Mouse (Mus musculus) ES-E14 (cell line): ENCODE data around the gene Crybb1. TPM values are rescaled to one million over a fixed set of nuclear protein-coding genes. Genes with fewer than 3 reads are reported as not detected.

Experiments used
- DNase-seq: peaks from one replicate; pipeline ENCODE4 v3.0.0-alpha.2; 2013; ENCODE audit warnings: low read depth, low spot score
- H3K27ac ChIP-seq: 2 replicates; pipeline ENCODE4 v1.5.1; 2012; ENCODE audit warnings: low read depth, mild to moderate bottlenecking, low read length, moderate library complexity, mixed read lengths; ENCODE audit not compliant: poor library complexity, insufficient read depth, severe bottlenecking
- H3K36me3 ChIP-seq: 2 replicates; pipeline ENCODE4 v1.6.1; 2012; ENCODE audit warnings: mild to moderate bottlenecking, low read length, moderate library complexity, mixed read lengths; ENCODE audit not compliant: control insufficient read depth, poor library complexity, insufficient read depth, severe bottlenecking
- H3K4me1 ChIP-seq, 2 experiments: fragments of 150-350 bp in 1 of 2; sonication (generic) in 1 of 2; 2 replicates each; pipeline ENCODE4 v1.6.1; 2012; ENCODE audit warnings: low read length in 2 of 2, mild to moderate bottlenecking in 1 of 2, mixed read lengths in 1 of 2; ENCODE audit not compliant: control insufficient read depth in 2 of 2, insufficient read depth in 2 of 2, poor library complexity in 1 of 2
- H3K4me3 ChIP-seq, 2 experiments: fragments of 150-350 bp in 1 of 2; sonication (generic) in 1 of 2; 2 replicates each; pipeline ENCODE4 v1.5.1; 2012; ENCODE audit warnings: low read length in 2 of 2, low read depth in 1 of 2, mild to moderate bottlenecking in 1 of 2, mixed read lengths in 1 of 2; ENCODE audit not compliant: insufficient read depth in 1 of 2, poor library complexity in 1 of 2, severe bottlenecking in 1 of 2
- H3K9ac ChIP-seq: 2 replicates; pipeline ENCODE4 v1.6.1; 2012; ENCODE audit warnings: low read depth, mild to moderate bottlenecking, low read length, mixed read lengths; ENCODE audit not compliant: poor library complexity, insufficient read depth, severe bottlenecking
- H3K9me3 ChIP-seq: fragments of 150-350 bp; sonication (generic); 2 replicates; pipeline ENCODE4 v1.6.1; 2012; ENCODE audit warnings: low read depth, mild to moderate bottlenecking, low read length; ENCODE audit not compliant: control insufficient read depth, insufficient read depth
- CHD2 ChIP-seq: IDR thresholded peaks from 2 replicates; pipeline ENCODE4 v1.6.1; 2014; ENCODE audit warnings: mild to moderate bottlenecking, low read depth, low read length, inconsistent platforms
- HCFC1 ChIP-seq: IDR thresholded peaks from 2 replicates; pipeline ENCODE4 v1.6.1; 2012; ENCODE audit warnings: low read length, inconsistent platforms, borderline replicate concordance; ENCODE audit not compliant: insufficient read depth
- MAFK ChIP-seq: IDR thresholded peaks from 2 replicates; pipeline ENCODE4 v1.6.1; 2014; ENCODE audit warnings: mild to moderate bottlenecking, low read depth, low read length, inconsistent platforms; ENCODE audit not compliant: insufficient read depth
- ZC3H11A ChIP-seq: IDR thresholded peaks from 2 replicates; pipeline ENCODE4 v1.6.1; 2012; ENCODE audit warnings: low read depth, mild to moderate bottlenecking, inconsistent platforms, low read length, borderline replicate concordance
- ZNF384 ChIP-seq: IDR thresholded peaks from 2 replicates; pipeline ENCODE4 v1.6.1; 2012; ENCODE audit warnings: low read depth, low read length, inconsistent platforms
- in situ Hi-C, 2 experiments: fragments of 600-800 bp; cut with MboI; formaldehyde crosslinking; loops; one replicate each; pipeline ENCODE4 v1.15.1; 2025; ENCODE audit warnings: low sequenced_read_pairs in 2 of 2, inconsistent platforms in 1 of 2; ENCODE audit not compliant: unreplicated experiment in 2 of 2
- total RNA-seq: library from RNA; depleted of rRNA; stranded (reverse); fragments of 300-350 nt; gene quantifications from 2 replicates; pipeline ENCODE4 v1.2.3, GENCODE M21; 2012

Gene Crybb1
- total RNA-seq, 1 experiment = not detected

DNA sequence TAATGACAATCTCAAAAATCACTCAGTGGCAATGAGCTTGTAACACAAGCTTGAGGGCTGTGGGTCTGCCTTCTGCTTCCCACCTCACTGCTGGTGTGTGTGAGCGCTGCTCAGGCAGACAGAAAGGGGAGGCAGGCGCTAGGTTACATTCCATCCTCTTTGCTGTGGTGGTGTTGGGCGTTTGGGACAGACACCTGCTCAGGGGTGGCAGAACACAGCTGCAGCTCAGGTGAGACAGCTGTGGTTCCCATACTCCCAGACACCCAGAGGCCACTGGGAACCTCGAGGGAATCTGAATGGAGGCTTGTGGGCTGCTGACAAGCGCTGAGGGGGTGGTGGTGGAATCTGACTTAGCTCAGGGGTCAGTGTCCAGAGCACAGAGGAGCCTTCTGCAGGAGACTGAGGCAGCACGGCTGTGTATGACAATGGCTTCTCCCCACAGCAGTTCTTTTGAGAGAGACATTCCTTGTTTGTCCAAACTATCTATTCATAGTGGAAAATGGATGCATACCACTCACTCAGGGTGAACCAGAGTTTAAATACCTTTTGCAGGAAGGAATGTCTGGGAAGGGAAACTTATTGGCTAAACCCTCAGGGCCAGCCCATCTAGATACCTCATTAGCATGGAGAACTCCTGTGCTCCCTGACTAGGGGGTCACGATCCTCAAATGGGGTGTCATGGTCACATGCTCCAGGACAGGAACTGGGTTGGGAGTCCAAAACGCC lies 10.6 kb upstream of the Crybb1 start:
- DNase-seq = no peak
- peaks cover 0 to 7% of the 10 kb centered on the region in 2 experiments; a peak in 2 of 4 replicates for H3K4me1 ChIP-seq

DNA sequence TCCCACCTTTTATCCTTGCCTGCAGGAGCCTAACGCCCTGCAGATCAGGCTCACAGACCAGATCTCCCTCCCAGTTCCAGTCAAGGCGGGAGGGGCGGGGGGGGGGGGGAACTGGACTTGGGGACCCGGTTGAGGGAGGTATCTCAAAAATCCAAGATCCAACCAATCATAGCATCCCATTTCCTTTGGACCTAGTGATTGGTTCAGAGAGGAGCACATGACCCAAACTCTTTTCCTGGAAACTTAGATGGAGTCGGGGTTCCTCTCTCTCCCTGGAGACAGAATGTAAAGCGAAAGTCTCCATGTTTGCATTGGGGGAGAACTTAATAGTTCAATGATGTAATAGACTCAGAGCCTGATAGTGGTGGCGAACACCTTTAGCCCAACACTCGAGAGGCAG lies 8.2 kb upstream of the Crybb1 start:
- peak overlapping the region; percentile 22 to 44 for H3K4me3 ChIP-seq
- peaks cover 0 to 7% of the 10 kb centered on the region in 2 experiments; a peak in 2 of 4 replicates for H3K4me1 ChIP-seq
- no peak for DNase-seq
- in situ Hi-C loops = loop anchor here in 1 of 2 experiments (25.0 kb wide), 1 partner anchor 90 kb away; the partner anchor contains the start of genes Hps4, Srrd and Tfip11
- no peak overlapping the region for H3K27ac ChIP-seq
- TF ChIP-seq MAFK = no peak
- no peak for TF ChIP-seq ZC3H11A
- TF ChIP-seq HCFC1 = no peak
- TF ChIP-seq CHD2 = no peak
- no peak for TF ChIP-seq ZNF384
- no peaks in the 10 kb centered on the region for H3K36me3 ChIP-seq
- H3K9ac ChIP-seq = peak overlapping the region; percentile 51; the same call in 1 of the 2 replicates
- no peaks in the 10 kb centered on the region for H3K9me3 ChIP-seq

More for the DNA sequence above, 10.6 kb upstream of the Crybb1 start:
- Histone ChIP-seq H3K27ac (no peak overlapping the region), H3K4me3 (no peak overlapping the region), H3K9ac (no peak overlapping the region), H3K36me3 (no peaks in the 10 kb centered on the region), H3K9me3 (no peaks in the 10 kb centered on the region)
- in situ Hi-C loops = loop anchor here in 1 of 2 experiments (25.0 kb wide), 1 partner anchor 92 kb away; the partner anchor contains the start of genes Hps4, Srrd and Tfip11
- TF ChIP-seq ZC3H11A (no peak), MAFK (no peak), CHD2 (no peak), HCFC1 (no peak), ZNF384 (no peak)

GRCm38 (mm10) chr5:112249106-112249505 lies 6.5 kb upstream of the Crybb1 start:
- Histone ChIP-seq H3K27ac (no peak overlapping the region), H3K9me3 (no peaks in the 10 kb centered on the region), H3K9ac (no peak overlapping the region), H3K4me1 (peaks cover 0 to 19% of the 10 kb centered on the region in 2 experiments; a peak in 2 of 4 replicates), H3K36me3 (no peaks in the 10 kb centered on the region), H3K4me3 (no peak overlapping the region)
- no peak for DNase-seq
- in situ Hi-C loops = loop anchor here in 1 of 2 experiments (25.0 kb wide), 1 partner anchor 88 kb away; the partner anchor contains the start of genes Hps4, Srrd and Tfip11
- TF ChIP-seq ZC3H11A (no peak), CHD2 (no peak), HCFC1 (no peak), MAFK (no peak), ZNF384 (no peak)

DNA sequence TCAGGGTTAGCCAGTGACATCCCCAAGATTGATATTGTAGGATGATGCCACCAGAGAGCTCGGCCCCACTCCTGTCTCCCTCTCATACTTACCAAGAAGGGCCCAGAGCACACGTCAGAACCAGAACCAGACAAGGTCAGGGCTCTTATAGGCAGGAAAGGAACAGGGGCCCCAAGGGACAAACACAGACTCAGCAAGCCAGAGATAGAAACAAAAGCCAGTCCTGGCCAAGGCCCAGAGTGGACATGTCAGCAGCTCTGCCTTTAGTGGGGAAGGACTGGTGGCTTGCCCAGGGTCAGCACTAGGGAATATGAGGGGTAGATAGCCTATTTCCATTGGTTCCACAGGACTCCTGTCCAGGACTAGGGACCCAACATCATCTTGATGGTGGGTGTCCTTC lies 3.2 kb upstream of the Crybb1 start, which contains the start of gene Cryba4:
Gene Cryba4, minus strand, starts transcription at position 119 of the 400 bp plus-strand sequence.
- in situ Hi-C loops = no loop called here
- peaks cover 0 to 15% of the 10 kb centered on the region in 2 experiments; a peak in 2 of 4 replicates for H3K4me1 ChIP-seq

More for the DNA sequence above, 3.2 kb upstream of the Crybb1 start, which contains the start of gene Cryba4:
- no peaks in the 10 kb centered on the region for H3K36me3 ChIP-seq
- no peak within 1 kb of the TSS for H3K4me3 ChIP-seq
- no peak for DNase-seq
- no peak within 1 kb of the TSS for H3K9ac ChIP-seq
- H3K9me3 ChIP-seq = no peaks in the 10 kb centered on the region
- H3K27ac ChIP-seq = no peak within 1 kb of the TSS
- TF ChIP-seq MAFK (no peak), CHD2 (no peak), ZC3H11A (no peak), HCFC1 (no peak), ZNF384 (no peak)
